Mouse (Mus musculus): ENCODE results near the gene Vav1. TPM values are rescaled to one million over a fixed set of nuclear protein-coding genes. Genes with fewer than 3 reads are reported as not detected.

The Vav1 gene
- polyA plus RNA-seq (2014; fragmentation: Illumina TruSeq; extraction: RNeasy Lipid Tissue Mini Kit (QIAGEN cat#74804); ENCODE audit: low read depth, low replicate concordance) = 0.76 TPM

DNA sequence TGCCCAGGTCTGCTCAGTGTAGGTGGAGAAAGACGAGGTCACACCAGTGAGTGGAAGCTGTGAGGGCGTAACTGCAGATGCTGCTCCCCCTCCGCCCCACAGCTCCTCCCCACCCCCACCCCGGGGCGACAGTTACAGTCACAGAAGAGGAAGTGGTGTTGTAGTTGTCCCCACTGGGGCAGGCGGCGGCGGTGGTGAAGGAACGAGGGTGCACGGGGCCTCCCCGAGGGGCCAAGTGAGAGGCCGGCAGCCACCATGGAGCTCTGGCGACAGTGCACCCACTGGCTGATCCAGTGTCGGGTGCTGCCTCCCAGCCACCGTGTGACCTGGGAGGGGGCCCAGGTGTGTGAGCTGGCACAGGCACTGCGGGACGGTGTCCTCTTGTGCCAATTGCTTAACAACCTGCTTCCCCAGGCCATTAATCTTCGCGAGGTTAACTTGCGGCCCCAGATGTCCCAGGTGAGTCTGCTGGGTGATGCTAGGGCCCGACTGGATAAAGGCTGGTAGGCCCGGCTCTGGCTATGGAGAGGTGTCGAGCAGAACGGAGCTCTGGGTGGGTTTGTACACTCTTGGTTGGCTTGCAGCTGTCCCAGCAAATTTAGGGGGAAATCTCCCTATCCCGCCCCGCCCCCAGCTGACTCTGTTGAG lies at the start of gene Vav1:
Gene Vav1 (plus strand): TSS at position 158 of the 648 bp plus-strand sequence.

GRCm38 (mm10) chr17:57248201-57248699 lies 30.6 kb upstream of the Vav1 start, which contains the start of gene Gpr108:
Gene Gpr108 (minus strand): TSS chr17:57248446.

GRCm38 (mm10) chr17:57249186-57250181 lies 29.4 kb upstream of the Vav1 start, which contains the start of gene Trip10:
Gene Trip10 (plus strand): TSS chr17:57249455.

DNA sequence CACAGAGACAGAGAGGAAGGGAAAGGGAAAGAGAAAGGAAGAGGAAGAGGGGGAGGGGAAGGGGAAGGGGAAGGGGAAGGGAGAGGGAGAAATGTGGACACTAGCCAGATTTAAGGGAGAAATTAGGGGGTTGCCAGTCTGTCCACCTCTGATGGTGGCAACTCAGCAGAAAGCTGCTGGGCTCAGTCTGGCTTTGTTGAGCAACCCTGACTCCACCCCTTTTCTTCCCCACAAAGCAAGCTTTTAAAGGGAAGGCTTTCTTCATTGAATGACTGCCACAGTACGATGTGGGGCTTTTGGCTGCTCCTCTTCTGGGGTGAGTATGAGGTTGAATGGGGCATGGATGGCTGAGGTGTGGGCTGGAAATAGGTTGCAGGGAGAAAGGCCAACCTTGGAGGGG lies 79.5 kb downstream of the Vav1 start, which contains the start of gene Adgre1:
Gene Adgre1 (plus strand): TSS at position 251 of the 400 bp plus-strand sequence.

Other genes with a start within 250 kb of the Vav1 start
- gene Khsrp, start 247.6 kb upstream of the Vav1 start, polyA plus RNA-seq (2014; fragmentation: Illumina TruSeq; extraction: RNeasy Lipid Tissue Mini Kit (QIAGEN cat#74804); ENCODE audit: low read depth, low replicate concordance) = 25.9 TPM
- gene Slc25a41, start 237.4 kb upstream of the Vav1 start, polyA plus RNA-seq (2014; fragmentation: Illumina TruSeq; extraction: RNeasy Lipid Tissue Mini Kit (QIAGEN cat#74804); ENCODE audit: low read depth, low replicate concordance) = not detected
- gene Crb3, start 220.0 kb upstream of the Vav1 start, polyA plus RNA-seq (2014; fragmentation: Illumina TruSeq; extraction: RNeasy Lipid Tissue Mini Kit (QIAGEN cat#74804); ENCODE audit: low read depth, low replicate concordance) = not detected
- gene Slc25a23, start 219.2 kb upstream of the Vav1 start, polyA plus RNA-seq (2014; fragmentation: Illumina TruSeq; extraction: RNeasy Lipid Tissue Mini Kit (QIAGEN cat#74804); ENCODE audit: low read depth, low replicate concordance) = 64.1 TPM
- 1.5 TPM for gene Dennd1c, start 200.6 kb upstream of the Vav1 start, polyA plus RNA-seq (2014; fragmentation: Illumina TruSeq; extraction: RNeasy Lipid Tissue Mini Kit (QIAGEN cat#74804); ENCODE audit: low read depth, low replicate concordance)
- gene Tubb4a, start 191.3 kb upstream of the Vav1 start, polyA plus RNA-seq (2014; fragmentation: Illumina TruSeq; extraction: RNeasy Lipid Tissue Mini Kit (QIAGEN cat#74804); ENCODE audit: low read depth, low replicate concordance) = 3.6 TPM
- gene Tnfsf9, start 173.8 kb upstream of the Vav1 start, polyA plus RNA-seq (2014; fragmentation: Illumina TruSeq; extraction: RNeasy Lipid Tissue Mini Kit (QIAGEN cat#74804); ENCODE audit: low read depth, low replicate concordance) = 1.9 TPM
- gene Cd70, start 129.3 kb upstream of the Vav1 start, polyA plus RNA-seq (2014; fragmentation: Illumina TruSeq; extraction: RNeasy Lipid Tissue Mini Kit (QIAGEN cat#74804); ENCODE audit: low read depth, low replicate concordance) = not detected
- not detected for gene Tnfsf14, start 84.9 kb upstream of the Vav1 start, polyA plus RNA-seq (2014; fragmentation: Illumina TruSeq; extraction: RNeasy Lipid Tissue Mini Kit (QIAGEN cat#74804); ENCODE audit: low read depth, low replicate concordance)
- 132 TPM for gene C3, start 51.0 kb upstream of the Vav1 start, polyA plus RNA-seq (2014; fragmentation: Illumina TruSeq; extraction: RNeasy Lipid Tissue Mini Kit (QIAGEN cat#74804); ENCODE audit: low read depth, low replicate concordance)
- 36.3 TPM for gene Gpr108, start 30.7 kb upstream of the Vav1 start, polyA plus RNA-seq (2014; fragmentation: Illumina TruSeq; extraction: RNeasy Lipid Tissue Mini Kit (QIAGEN cat#74804); ENCODE audit: low read depth, low replicate concordance)
- 123 TPM for gene Trip10, start 29.6 kb upstream of the Vav1 start, polyA plus RNA-seq (2014; fragmentation: Illumina TruSeq; extraction: RNeasy Lipid Tissue Mini Kit (QIAGEN cat#74804); ENCODE audit: low read depth, low replicate concordance)
- 6.7 TPM for gene Adgre1, start 79.6 kb downstream of the Vav1 start, polyA plus RNA-seq (2014; fragmentation: Illumina TruSeq; extraction: RNeasy Lipid Tissue Mini Kit (QIAGEN cat#74804); ENCODE audit: low read depth, low replicate concordance)